Mouse (Mus musculus) megakaryocyte, embryonic 14.5 days (primary cell): Measurements from ENCODE around the gene Pard3.

Experiments used
- FLI1 ChIP-seq: IDR thresholded peaks from 2 replicates; pipeline ENCODE4 v1.6.1; 2012; ENCODE audit warnings: low read length, inconsistent platforms, mixed read lengths
- GATA1 ChIP-seq: IDR thresholded peaks from 3 replicates; pipeline ENCODE4 v1.6.1; 2012; ENCODE audit warnings: mixed read lengths, low read length, inconsistent platforms, borderline replicate concordance

DNA sequence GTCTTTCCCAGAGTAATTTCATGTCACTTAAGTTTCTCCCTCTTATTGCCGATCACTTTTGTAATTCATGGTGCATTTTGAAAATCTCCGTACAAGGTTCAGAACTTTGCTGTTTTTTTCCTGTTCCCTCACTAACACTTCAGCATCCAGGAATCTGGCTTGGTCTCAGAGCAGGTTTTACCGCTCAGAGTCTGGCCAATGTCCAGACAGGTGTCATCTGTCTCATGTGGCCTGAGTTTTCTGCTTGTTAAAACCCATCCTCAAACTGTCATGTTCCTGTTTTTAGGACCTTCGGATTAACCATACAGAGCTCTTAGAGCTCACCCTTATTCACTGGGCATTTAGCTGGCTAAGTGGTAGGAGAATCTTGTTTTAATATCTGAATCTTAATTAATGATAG, 146.9 kb downstream of the Pard3 start:
- no peak for TF ChIP-seq GATA1
- TF ChIP-seq FLI1 = no peak
